Mouse (Mus musculus) heart, embryonic 11.5 days (tissue): Measurements from ENCODE around the gene Rtn4. TPM values are rescaled to one million over a fixed set of nuclear protein-coding genes. Genes with fewer than 3 reads are reported as not detected.

ENCODE experiments used
- ATAC-seq: fragments of 200-750 bp; cut with Nextera tagmentation; replicated peaks from 2 replicates; pipeline ENCODE4 v1.8.0; 2017; ENCODE audit warnings: moderate library complexity; ENCODE audit not compliant: insufficient number of reproducible peaks, low FRiP score, low TSS enrichment
- H3K27ac ChIP-seq: fragments of 300-500 bp; sonication (generic); 2 replicates; pipeline ENCODE4 v1.5.1; 2014; ENCODE audit warnings: mild to moderate bottlenecking, low read depth, low read length
- H3K27me3 ChIP-seq: fragments of 300-500 bp; sonication (generic); 2 replicates; pipeline ENCODE4 v1.6.1; 2014; ENCODE audit warnings: mild to moderate bottlenecking, low read length, mixed read lengths; ENCODE audit not compliant: control insufficient read depth, insufficient read depth
- H3K36me3 ChIP-seq: fragments of 300-500 bp; sonication (generic); 2 replicates; pipeline ENCODE4 v1.6.1; 2014; ENCODE audit warnings: mild to moderate bottlenecking, low read length, moderate library complexity, mixed read lengths; ENCODE audit not compliant: control insufficient read depth, insufficient read depth
- H3K4me1 ChIP-seq: fragments of 300-500 bp; sonication (generic); 2 replicates; pipeline ENCODE4 v1.6.1; 2014; ENCODE audit warnings: low read length; ENCODE audit not compliant: control insufficient read depth, insufficient read depth
- H3K4me2 ChIP-seq: fragments of 300-500 bp; sonication (generic); 2 replicates; pipeline ENCODE4 v1.6.1; 2014; ENCODE audit warnings: mild to moderate bottlenecking, moderate library complexity
- H3K4me3 ChIP-seq: fragments of 300-500 bp; sonication (generic); 2 replicates; pipeline ENCODE4 v1.5.1; 2014; ENCODE audit warnings: low read depth, low read length
- H3K9ac ChIP-seq: fragments of 300-500 bp; sonication (generic); 2 replicates; pipeline ENCODE4 v1.6.1; 2014; ENCODE audit warnings: mild to moderate bottlenecking, low read depth, low read length, moderate library complexity
- H3K9me3 ChIP-seq: fragments of 300-500 bp; sonication (generic); replicated peaks from 2 replicates; pipeline ENCODE4 v1.6.1; 2016; ENCODE audit warnings: low read length; ENCODE audit not compliant: control insufficient read depth
- WGBS: fragments of 180-500 bp; shearing (Covaris S2); extraction: QIAGEN DNeasy Blood & Tissue Kit; methylation state at CpG from one replicate; pipeline ENCODE4 v1.1.7; 2014; ENCODE audit not compliant: insufficient replicate concordance; 5-methylcytosine and 5-hydroxymethylcytosine counted together
- polyA plus RNA-seq: library from polyadenylated mRNA; unstranded; fragments of >200 nt; fragmentation: Nextera tagmentation; extraction: Ambion mirVana; gene quantifications from 2 replicates; pipeline ENCODE4 v1.2.1, GENCODE M21; 2014

Gene Rtn4
- polyA plus RNA-seq, 1 experiment from 2014 or later = 48.5 TPM

DNA sequence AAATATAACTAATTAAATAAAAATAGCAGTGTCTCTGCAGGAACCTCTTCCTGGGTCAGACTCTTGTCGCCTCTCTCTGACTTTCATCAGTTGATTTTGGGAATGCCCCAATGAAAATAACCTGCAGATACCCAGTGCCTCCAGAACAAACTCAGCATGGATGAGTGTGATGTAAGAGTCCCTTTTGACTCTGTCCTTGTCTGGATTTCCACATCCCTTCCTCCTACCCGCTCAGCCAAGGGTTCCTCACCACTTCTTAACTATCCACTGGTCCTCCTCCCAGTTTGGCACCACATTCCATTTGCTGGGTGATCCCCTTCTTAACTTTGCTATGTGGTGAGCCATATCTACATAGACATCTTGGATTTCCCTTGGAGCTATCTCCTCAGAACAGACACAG is 98.0 kb downstream of the Rtn4 start:
- 81% methylated on average over 2 of the region's 2 CpGs for WGBS
- no peak for ATAC-seq
- no peak overlapping the region for H3K9ac ChIP-seq
- no peaks in the 10 kb centered on the region for H3K9me3 ChIP-seq
- no peaks in the 10 kb centered on the region for H3K36me3 ChIP-seq
- no peak overlapping the region for H3K4me3 ChIP-seq
- no peak overlapping the region for H3K27ac ChIP-seq
- peaks cover 9% of the 10 kb centered on the region for H3K4me1 ChIP-seq
- no peaks in the 10 kb centered on the region for H3K27me3 ChIP-seq
- no peak overlapping the region for H3K4me2 ChIP-seq

Other genes with a start within 250 kb of the Rtn4 start
- 29.1 and 32.8 TPM in 2 replicates for gene Prorsd1, start 177.9 kb upstream of the Rtn4 start, polyA plus RNA-seq
- gene Mtif2, start 166.5 kb upstream of the Rtn4 start, polyA plus RNA-seq = 32.3 and 33.5 TPM in 2 replicates
- gene Clhc1, start 145.0 kb upstream of the Rtn4 start, polyA plus RNA-seq = 0.07 and 0.17 TPM in 2 replicates
- gene Rps27a, start 144.8 kb upstream of the Rtn4 start, polyA plus RNA-seq = 813 and 895 TPM in 2 replicates
- gene 4931440F15Rik, start 132.7 kb downstream of the Rtn4 start, polyA plus RNA-seq = 0.15 and 0.21 TPM in 2 replicates